Mouse (Mus musculus) myocyte (in vitro differentiated cells): ENCODE data around the gene Shh. TPM values are rescaled to one million over a fixed set of nuclear protein-coding genes. Genes with fewer than 3 reads are reported as not detected.

Experiments used
- H3K27me3 ChIP-seq: one replicate; pipeline ENCODE4 v1.6.1; 2011; ENCODE audit not compliant: control insufficient read depth, insufficient read depth, insufficient read length
- H3K36me3 ChIP-seq: one replicate; pipeline ENCODE4 v1.6.1; 2011; ENCODE audit not compliant: control insufficient read depth, insufficient read depth
- H3K4me2 ChIP-seq: one replicate; pipeline ENCODE4 v1.6.1; 2011; ENCODE audit warnings: low read depth, control low read depth
- H3K4me3 ChIP-seq: one replicate; pipeline ENCODE4 v1.5.1; 2011; ENCODE audit warnings: mild to moderate bottlenecking, control low read depth, moderate library complexity
- H3K79me2 ChIP-seq: one replicate; pipeline ENCODE4 v1.6.1; 2011; ENCODE audit not compliant: control insufficient read depth, insufficient read depth
- H3ac ChIP-seq: one replicate; pipeline ENCODE4 v1.6.1; 2011; ENCODE audit not compliant: control insufficient read depth, insufficient read length
- CEBPB ChIP-seq: IDR thresholded peaks from 2 replicates; pipeline ENCODE4 v1.6.1; 2011; ENCODE audit warnings: mild to moderate bottlenecking, moderate library complexity; ENCODE audit not compliant: poor library complexity, insufficient read depth, severe bottlenecking
- E2F4 ChIP-seq: IDR thresholded peaks from one replicate; pipeline ENCODE4 v1.6.1; 2011; ENCODE audit warnings: mild to moderate bottlenecking, control low read depth, moderate library complexity; ENCODE audit not compliant: insufficient read depth
- MAX ChIP-seq: IDR thresholded peaks from one replicate; pipeline ENCODE4 v1.6.1; 2011; ENCODE audit warnings: low read depth, mild to moderate bottlenecking, control low read depth
- MYOD1 ChIP-seq, 3 experiments: IDR thresholded peaks; one replicate each; pipeline ENCODE4 v1.6.1; 2011; ENCODE audit warnings: control low read depth in 2 of 3, low read depth in 2 of 3, mild to moderate bottlenecking in 2 of 3, moderate library complexity in 1 of 3; ENCODE audit not compliant: insufficient read length in 2 of 3, control insufficient read depth in 1 of 3
- MYOG ChIP-seq, 3 experiments: IDR thresholded peaks; one replicate each; pipeline ENCODE4 v1.6.1; 2011; ENCODE audit warnings: control low read depth in 2 of 3, low read depth in 2 of 3, mild to moderate bottlenecking in 2 of 3; ENCODE audit not compliant: insufficient read length in 2 of 3, control insufficient read depth in 1 of 3, insufficient read depth in 1 of 3
- POLR2A ChIP-seq: IDR thresholded peaks from one replicate; pipeline ENCODE4 v1.6.1; 2011; ENCODE audit warnings: low read depth, mild to moderate bottlenecking, control low read depth, moderate library complexity; ENCODE audit not compliant: insufficient read length
- POLR2AphosphoS2 ChIP-seq: IDR thresholded peaks from one replicate; pipeline ENCODE4 v1.6.1; 2011; ENCODE audit warnings: low read depth, control low read depth; ENCODE audit not compliant: insufficient read length
- REST ChIP-seq: IDR thresholded peaks from one replicate; pipeline ENCODE4 v1.6.1; 2011; ENCODE audit warnings: mild to moderate bottlenecking, control low read depth, moderate library complexity; ENCODE audit not compliant: insufficient read depth, insufficient read length
- SRF ChIP-seq: IDR thresholded peaks from one replicate; pipeline ENCODE4 v1.6.1; 2011; ENCODE audit warnings: low read depth; ENCODE audit not compliant: control insufficient read depth, insufficient read length
- TCF12 ChIP-seq: IDR thresholded peaks from one replicate; pipeline ENCODE4 v1.6.1; 2011; ENCODE audit warnings: mild to moderate bottlenecking, control low read depth; ENCODE audit not compliant: poor library complexity, insufficient read depth, severe bottlenecking
- TCF3 ChIP-seq: IDR thresholded peaks from one replicate; pipeline ENCODE4 v1.6.1; 2011; ENCODE audit warnings: low read depth, control low read depth; ENCODE audit not compliant: insufficient read length
- USF1 ChIP-seq: IDR thresholded peaks from one replicate; pipeline ENCODE4 v1.6.1; 2011; ENCODE audit warnings: low read depth, mild to moderate bottlenecking, control low read depth, moderate library complexity
- polyA plus RNA-seq: library from polyadenylated mRNA; unstranded; fragments of >200 nt; fragmentation: generic; extraction: Trizol; gene quantifications from one replicate; pipeline ENCODE4 v1.2.1, GENCODE M21; 2012; ENCODE audit warnings: missing spikeins

Shh gene
- not detected for polyA plus RNA-seq

- Histone ChIP-seq H3K79me2 (no peaks in the 10 kb centered on the region), H3K27me3 (peaks cover 58% of the 10 kb centered on the region), H3K36me3 (no peaks in the 10 kb centered on the region), H3K4me3 (no peak within 1 kb of the TSS), H3ac (no peak within 1 kb of the TSS), H3K4me2 (no peak within 1 kb of the TSS)
- TF ChIP-seq TCF12 (no peak), MAX (no peak), USF1 (no peak), POLR2AphosphoS2 (no peak), TCF3 (no peak), POLR2A (no peak), CEBPB (no peak), REST (no peak), SRF (no peak), MYOD1 (IDR thresholded peaks at IDR 0.05; ENCODE audit: control insufficient read depth in 1 of 3, insufficient read length in 2 of 3, low read depth in 2 of 3) (no peak), E2F4 (no peak)
Observed at GRCm38 (mm10) chr5:28466760-28467306, at the start of gene Shh. Gene Shh, minus strand, starts transcription at chr5:28467256.

DNA sequence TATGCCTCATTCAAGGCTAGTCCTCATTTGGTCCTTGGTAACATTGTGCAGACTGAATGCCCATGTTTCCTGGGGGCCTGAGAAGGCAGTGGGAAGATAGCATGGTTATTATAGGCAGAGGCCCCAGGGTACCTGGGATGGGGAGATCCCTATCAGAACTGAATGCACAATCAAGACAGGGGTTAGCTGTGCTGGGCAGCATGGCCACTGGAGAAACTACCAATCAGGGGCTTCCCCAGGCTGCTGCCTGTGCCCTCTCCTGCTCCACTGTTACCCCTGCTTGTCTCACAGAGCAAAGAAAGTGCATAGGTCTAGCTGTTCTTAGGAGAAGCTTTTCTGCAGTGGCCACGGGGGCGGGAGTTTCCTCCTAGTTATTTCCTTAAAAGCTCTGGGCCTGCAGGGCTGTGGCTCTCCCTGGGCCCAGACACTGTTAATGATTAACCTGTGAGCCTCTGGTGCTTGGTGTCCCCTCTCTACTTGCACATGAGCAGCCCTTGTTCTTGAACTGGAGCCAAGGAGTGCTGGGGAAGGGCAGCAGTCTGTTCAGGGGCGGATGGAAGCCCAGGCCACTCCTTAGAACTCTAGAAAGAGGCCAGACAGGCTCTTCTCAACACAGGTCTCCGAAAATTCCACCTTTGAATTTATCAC lies 33.9 kb upstream of the Shh start:
- no peak overlapping the region for H3ac ChIP-seq
- H3K79me2 ChIP-seq, result no peaks in the 10 kb centered on the region
- TF ChIP-seq MYOG (IDR thresholded peaks at IDR 0.05; ENCODE audit: control insufficient read depth in 1 of 3, insufficient read depth in 1 of 3, insufficient read length in 2 of 3, low read depth in 2 of 3) (no peak), E2F4 (no peak), POLR2AphosphoS2 (no peak), TCF3 (no peak), MYOD1 (IDR thresholded peaks at IDR 0.05; ENCODE audit: control insufficient read depth in 1 of 3, insufficient read length in 2 of 3, low read depth in 2 of 3) (no peak), TCF12 (no peak), REST (no peak), POLR2A (no peak), SRF (no peak), MAX (no peak), USF1 (no peak), CEBPB (no peak)
- H3K4me2 ChIP-seq, result no peak overlapping the region
- H3K4me3 ChIP-seq, result no peak overlapping the region
- H3K36me3 ChIP-seq, result no peaks in the 10 kb centered on the region
- H3K27me3 ChIP-seq, result no peaks in the 10 kb centered on the region

DNA sequence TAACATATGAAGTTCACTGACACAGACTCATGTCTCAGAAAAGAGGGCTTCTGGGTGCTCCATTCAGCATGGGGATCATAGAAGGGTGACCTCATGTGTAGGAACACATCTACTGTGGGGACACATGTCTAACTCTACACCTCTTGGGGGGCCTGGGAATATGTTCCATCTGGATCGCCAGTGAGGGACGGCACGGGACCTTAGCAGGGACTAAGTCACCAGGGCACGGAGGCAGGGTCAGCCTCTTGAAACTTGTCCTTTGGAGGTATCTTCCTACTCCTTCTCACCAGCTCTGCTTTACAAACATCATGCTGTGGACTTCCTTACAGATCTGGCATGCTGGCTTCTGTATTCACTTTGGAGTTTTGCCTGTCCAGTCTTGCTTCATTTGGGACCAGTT lies 31.8 kb upstream of the Shh start:
- TF ChIP-seq MYOD1 (IDR thresholded peaks at IDR 0.05; ENCODE audit: control insufficient read depth in 1 of 3, insufficient read length in 2 of 3, low read depth in 2 of 3), result no peak
- no peaks in the 10 kb centered on the region for H3K27me3 ChIP-seq
- no peak overlapping the region for H3K4me3 ChIP-seq
- no peaks in the 10 kb centered on the region for H3K79me2 ChIP-seq
- H3K36me3 ChIP-seq, result no peaks in the 10 kb centered on the region
- H3ac ChIP-seq, result no peak overlapping the region
- no peak overlapping the region for H3K4me2 ChIP-seq

DNA sequence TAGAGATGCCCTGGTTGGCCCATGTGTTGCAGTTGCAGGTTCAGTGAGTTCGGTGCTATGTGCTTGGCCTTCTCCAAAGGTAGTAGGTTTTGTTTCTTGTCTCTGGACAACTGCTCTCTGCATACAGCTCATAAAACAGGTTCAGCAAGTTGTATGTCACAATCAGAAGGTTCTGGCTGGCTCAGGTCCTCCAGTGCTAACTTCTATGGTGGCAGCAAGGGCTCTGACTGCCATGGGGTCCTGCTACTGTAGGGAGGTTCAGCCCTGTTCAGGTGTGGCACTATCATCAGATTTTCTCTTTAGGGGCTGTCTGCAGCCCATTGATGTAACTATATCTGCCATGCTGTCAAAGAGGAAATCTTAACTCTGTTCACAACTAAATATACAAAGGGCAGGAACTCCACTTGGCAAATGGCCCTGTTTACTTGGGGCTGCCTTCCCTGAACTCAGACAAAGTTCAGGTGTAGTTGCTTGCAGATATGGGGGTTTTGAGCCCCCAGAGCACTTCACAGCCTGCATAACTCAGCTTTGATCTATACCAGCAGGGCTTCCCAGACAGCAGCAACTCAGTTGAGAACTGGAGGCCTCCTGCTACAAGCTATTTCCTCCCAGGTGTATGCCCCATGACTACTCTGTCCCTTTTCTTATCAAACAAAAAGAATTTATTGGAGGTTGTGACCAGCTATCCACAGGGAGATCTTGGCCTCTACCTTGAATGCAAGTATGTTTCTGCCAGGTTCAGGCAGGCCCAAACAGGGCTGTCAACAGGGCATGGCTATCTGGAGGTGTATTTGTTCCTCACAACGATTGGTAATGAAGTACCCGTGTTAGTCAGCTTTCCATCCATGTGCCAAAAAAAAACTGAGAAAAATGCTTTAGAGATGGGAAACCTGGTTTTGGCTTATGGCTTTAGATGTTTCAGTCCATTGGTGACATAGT lies 28.9 kb upstream of the Shh start:
- Histone ChIP-seq H3K36me3 (no peaks in the 10 kb centered on the region), H3K4me3 (no peak overlapping the region), H3K27me3 (no peaks in the 10 kb centered on the region), H3ac (no peak overlapping the region), H3K79me2 (no peaks in the 10 kb centered on the region), H3K4me2 (no peak overlapping the region)
- TF ChIP-seq MYOD1 (IDR thresholded peaks at IDR 0.05; ENCODE audit: control insufficient read depth in 1 of 3, insufficient read length in 2 of 3, low read depth in 2 of 3) (no peak), TCF12 (no peak), CEBPB (no peak), POLR2A (no peak), TCF3 (no peak), REST (no peak), MAX (no peak), SRF (no peak), USF1 (no peak), E2F4 (no peak), MYOG (IDR thresholded peaks at IDR 0.05; ENCODE audit: control insufficient read depth in 1 of 3, insufficient read depth in 1 of 3, insufficient read length in 2 of 3, low read depth in 2 of 3) (no peak)
